Mouse (Mus musculus) urinary bladder, postnatal 14 days (tissue): ENCODE measurements around the gene Hhatl.

Experiments
- DNase-seq: peaks from one replicate; pipeline ENCODE4 v3.0.0; 2021; ENCODE audit warnings: low spot score

Gene Hhatl

DNA sequence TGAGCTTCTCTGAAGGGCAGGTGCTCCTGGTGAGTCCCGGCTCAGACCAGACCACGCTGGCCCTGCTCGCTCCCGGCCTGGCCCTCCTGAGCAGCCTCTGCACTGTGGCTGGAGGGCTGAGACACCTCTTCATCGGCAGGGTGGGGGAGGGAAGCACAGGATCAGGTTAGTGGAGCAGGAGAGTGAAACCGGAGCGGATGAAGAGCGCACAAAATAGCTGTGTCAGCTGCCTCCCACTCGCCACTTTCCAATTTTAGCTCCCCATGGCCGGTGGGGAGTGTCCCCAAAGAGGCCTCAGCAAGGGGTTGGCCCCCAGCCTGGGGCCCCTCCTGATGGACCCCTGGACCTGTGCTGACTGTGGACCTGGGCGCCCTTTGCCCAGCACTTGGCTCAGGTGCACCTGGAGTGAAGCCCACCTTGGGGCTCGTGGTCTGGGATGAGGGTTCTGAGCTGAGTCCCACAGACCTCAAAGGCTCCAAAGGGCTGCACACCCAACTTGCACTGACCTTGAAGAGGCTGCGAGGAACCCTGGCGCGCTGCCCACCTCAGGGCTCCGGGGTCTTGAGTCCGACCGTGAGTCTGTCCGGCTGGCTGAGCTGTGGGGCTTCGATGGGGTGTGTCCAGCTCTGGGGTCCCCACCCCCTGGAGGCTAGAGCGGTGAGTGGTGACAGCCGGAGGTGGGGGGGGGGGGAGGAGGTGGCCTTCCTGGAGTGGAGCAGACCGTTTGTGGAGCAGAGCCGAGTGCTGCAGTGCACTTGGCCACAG lies at the start of gene Hhatl:
Hhatl (minus strand) TSS at position 751 of the 765 bp plus-strand sequence.
- DNase-seq = no peak

DNA sequence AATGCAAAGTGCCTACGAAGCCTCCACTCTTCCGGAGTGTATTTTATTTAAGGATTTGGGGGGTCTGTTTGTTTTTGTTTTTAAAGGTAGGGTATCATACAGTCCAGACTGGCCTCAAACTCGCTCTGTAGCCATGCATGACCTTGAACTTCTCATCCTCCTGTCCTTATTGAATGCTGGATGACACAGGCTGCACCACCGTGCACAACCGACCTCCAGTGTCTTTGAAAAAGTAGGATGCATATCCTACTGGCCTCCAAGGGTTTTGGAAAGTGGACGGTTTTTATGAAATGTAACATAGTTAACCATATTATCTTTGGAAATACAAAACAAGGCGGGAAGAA lies 47.3 kb upstream of the Hhatl start:
- DNase-seq = no peak

DNA sequence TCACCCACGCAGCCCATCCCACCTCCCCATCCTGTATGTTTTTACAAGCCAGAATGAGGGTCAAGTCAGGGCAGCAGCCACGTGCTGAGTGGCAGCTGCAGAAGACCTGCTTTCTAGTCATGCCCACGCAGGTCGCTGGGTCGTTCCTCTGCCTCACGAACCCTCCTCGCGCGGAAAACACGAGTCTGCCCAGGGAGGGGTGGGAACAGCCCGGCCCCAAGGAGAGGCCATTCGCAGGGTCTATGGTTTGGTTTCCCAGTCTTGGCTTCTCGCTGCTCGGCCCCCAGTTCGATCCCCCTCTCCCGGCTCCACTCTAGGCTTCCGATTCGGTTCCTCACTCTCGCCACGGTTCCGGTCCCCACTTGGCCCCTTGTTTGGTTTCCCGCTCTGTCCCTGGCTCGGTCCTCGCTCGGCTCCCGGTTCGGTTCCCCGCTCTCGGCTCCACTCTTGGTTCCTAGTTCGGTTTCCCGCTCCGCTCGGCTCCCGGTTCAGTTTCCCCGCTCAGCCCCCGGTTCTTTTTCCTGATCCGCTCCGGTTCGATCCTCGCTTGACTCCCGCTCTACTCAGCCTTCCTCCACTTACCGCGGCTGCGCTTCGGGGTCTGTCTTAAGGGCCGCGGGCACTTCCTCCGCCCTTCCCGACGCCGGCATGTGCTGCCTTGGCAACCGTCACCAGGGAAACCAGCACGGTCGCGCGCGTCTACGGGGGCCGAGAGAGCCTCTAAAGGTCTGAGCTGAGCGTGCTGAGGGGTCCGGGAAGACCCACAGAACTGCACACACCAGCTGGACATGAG lies 46.7 kb upstream of the Hhatl start, which contains the start of gene Ccdc13:
Ccdc13 (minus strand) TSS at position 633 of the 793 bp plus-strand sequence.
- DNase-seq = peak; percentile 77

DNA sequence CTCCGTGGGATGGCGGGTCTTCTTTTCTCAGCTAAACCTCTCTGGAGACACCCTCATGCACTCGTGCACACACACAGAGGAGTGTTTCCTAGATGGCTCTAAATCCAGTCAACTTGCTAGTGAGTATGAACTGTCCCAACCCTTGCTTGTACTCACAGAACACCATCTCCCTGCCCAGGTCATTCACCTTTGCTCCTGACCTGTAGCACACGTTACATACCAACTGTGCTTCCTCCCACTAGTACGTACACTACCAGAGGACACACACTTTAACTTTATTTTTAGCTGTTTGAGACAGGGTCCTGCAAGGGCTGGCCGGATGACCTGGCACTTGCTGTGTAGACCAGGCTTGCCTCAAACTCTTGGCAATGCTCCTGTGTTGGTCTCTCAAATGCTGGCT lies 45.7 kb upstream of the Hhatl start:
- no peak for DNase-seq

DNA sequence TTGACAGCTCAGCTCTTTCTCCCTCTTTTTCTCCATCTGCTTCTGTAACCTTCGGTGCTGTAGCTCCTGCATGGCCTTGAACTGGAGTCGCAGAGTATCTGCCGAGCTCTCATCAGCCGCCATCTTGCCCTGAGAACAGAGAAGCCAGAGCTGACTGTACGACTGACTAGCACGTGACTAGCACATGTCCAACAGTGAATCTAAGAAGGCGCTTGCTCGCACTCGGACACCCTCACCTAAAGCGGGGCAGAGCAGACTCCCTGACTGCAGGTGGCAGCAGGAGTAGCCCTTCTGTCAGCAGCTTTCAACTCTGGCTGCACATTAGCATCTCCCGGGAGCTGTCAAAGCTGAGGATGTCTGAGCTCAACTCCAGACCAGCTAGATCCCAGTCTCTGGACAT lies 41.5 kb upstream of the Hhatl start:
- no peak for DNase-seq

DNA sequence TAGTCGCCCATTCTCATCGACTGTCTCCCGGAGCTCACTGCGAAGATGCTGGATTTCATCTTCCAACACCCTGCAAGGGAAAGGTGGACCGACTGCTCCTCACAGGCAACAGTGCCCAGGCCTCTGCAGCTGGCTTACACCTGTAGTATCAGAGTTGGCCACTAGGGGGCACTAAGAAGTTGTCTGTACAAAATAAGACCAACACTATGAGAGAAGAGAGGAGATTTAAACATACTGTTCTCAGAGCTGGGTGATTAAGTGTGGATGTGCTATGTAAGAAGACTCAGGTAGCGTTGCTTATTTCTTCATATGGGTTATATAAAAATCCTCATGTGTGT lies 38.6 kb upstream of the Hhatl start:
- peak; percentile 82 for DNase-seq

DNA sequence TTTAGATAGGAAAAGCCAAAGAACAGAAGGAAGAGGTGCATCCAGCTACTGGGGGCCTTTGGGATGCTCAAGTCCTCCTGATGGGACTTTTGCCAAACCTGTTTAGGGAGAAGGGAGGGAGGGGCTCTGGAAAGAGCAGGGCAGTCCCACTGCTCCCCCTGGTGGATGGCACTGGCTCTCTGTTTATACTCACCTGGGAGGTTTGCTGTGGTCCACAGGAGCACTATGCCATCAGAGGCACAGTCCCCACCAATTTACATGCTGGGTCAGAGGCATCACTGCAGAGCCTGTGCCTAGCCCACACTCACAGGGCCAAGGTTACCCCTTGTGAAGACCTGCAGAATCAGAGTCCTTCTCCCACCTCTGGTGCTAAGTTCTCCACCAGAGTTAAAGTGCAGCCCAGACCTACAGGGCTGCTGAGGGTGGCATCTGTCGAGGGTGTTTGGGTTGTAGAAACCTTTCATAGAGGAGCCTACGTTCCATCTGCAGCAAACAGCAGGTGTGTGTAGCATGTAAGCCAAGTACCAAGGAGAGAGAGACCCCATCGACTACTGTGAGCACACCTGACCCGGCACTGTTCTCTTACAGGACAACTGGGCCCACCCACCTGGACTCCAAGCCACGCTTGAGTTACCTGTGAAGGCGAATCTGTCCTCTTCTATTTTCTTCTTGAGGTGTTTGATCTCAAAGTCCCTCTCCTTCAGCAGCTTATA lies 38.1 kb upstream of the Hhatl start:
- peak; percentile 46 for DNase-seq

DNA sequence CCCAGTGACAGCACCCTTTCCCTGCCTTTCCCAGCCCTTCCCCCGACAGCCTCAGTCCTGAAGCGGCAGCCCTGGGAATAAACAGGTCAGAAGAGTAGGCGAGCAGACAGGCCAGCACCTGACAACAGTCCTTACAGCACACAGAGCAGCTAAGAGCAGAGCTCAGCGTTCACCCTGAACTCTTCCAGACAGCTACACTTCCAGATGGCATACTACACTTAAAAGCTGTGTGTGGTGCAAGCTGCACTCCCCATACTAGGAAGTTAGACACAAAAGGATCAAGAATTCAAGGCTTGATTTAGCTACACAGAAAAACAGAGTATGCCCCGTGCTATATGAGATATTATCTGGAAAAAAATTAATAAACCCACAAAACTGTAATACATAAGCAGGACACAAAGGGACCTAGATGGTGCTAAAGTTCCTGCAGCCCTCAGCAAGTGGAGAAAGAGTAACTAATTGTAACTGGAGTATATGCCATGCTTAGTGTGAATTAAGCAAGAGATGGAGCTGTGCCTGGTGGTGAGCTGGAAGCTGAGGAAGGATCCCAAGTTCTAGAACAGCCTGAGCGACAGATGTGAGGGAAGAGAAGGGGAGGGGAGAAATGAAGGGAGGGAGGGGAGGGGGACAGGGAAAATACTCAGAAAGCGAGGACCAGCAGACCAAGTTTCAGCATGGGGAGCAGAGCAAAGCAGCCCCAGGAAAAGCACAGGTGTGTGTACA lies 37.1 kb upstream of the Hhatl start:
- no peak for DNase-seq

DNA sequence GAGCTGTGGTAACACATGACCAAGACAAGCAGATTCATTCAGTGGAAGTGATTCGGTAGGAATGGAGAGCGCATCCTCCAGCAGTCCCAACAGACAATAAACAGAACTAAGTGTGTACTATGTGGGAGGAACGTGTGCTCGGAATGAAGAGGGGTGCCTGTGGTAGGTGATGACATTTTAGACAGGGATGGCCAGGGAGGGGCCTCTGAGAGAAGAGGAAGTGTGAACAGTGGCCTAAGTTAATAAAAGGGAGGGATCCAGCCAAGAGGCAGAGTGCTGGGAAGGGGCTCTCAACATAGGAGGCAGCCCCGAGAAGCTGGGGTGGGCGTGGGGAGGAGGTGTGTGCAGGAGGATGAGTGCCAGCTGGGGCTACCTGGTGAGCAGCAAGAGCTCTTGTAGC lies 36.0 kb upstream of the Hhatl start:
- DNase-seq = no peak

DNA sequence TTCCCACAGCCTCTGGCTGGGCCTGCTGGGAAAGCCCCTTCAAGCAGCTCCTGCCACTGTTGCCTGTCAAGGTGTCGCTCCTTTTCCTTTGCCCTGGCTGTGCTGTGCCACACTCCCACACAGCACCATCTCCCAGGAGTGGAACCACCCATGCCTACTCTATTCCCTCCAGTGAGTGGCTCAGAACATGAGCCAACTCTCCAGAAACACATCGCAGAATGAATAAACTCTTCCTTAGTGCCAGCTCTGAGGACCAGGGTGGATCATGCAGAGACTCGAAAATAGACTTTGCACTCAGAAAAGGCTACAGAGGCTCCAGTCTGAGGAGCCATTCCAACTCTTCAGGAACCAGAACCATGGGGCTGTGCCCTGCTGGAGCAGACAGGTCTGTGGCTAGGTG lies 34.0 kb upstream of the Hhatl start:
- DNase-seq = no peak

DNA sequence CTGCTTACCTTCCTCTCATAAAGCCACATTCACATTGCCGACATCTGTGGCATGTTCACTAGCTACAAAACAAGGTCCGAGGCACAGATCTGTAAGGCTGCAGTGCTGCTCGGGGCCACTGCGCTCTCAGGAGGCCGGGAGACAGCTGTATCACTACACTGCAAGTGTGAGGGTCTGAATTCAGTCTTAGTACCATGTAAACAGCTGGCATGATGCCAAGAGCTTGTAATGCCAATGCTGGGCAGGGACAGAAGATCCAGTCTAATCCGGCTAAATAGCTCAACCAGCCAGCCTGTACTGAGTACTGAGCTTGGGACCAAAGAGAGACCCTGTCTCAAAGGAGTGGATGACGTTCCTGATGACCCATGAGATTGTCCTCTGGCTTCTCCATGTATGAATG lies 31.7 kb upstream of the Hhatl start:
- no peak for DNase-seq

DNA sequence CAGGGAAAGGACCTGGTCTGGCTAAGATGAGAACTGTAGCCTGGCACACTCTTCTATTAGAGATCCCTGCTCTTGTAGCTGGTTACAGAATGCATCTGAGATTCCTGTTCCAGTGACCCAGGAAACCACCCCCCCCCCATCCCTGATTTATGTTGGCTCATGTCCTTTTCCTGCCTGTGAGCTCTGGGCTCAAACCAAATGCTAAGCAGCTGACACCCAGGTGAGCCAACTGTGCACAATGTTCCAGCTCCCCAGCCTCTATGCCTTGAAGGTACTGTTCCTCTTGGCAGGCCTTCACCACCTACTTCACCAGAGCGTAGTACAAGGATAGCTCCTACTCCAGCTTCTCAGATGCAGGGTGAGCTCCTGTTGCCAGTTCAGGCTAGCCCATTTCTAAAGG lies 30.7 kb upstream of the Hhatl start:
- no peak for DNase-seq

DNA sequence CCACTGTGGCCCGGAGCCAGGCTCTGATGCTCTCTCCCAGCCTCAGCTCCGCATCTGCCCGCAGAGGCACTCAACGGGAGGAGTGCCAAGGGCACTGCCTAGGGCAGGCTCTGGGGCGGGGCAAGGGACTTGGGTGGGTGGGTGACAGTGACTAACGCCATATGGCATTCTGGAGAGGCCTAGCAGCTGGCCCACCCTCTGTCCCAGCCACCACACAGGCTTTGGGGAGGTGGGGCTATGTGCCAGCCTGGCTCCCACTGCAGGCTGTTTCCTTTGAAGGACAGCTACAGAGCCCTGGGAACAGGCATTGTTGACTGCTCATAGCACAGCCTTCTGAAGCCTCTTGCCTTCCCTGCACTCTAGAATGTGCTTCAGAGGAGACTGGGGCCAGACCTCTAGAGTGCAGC lies 30.3 kb upstream of the Hhatl start:
- no peak for DNase-seq

DNA sequence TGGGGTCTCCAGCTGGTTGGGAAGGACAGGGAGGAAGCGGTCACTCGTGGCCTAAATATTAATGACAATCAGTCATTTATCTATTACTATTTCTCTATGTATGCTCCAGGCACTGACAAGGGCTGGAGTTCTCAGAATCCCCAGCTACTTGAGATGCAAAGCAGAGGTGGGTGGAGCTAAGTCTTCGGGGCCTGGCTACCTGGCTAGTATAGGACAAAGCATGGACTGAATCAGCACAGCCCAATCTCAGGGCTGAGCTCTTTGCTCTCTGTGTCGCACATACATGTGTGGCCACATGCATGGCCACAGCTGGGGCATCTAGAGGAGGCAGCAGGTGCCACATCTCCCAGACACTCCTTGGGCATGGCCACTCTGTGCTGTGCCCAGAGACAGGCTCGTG lies 28.5 kb upstream of the Hhatl start:
- no peak for DNase-seq

DNA sequence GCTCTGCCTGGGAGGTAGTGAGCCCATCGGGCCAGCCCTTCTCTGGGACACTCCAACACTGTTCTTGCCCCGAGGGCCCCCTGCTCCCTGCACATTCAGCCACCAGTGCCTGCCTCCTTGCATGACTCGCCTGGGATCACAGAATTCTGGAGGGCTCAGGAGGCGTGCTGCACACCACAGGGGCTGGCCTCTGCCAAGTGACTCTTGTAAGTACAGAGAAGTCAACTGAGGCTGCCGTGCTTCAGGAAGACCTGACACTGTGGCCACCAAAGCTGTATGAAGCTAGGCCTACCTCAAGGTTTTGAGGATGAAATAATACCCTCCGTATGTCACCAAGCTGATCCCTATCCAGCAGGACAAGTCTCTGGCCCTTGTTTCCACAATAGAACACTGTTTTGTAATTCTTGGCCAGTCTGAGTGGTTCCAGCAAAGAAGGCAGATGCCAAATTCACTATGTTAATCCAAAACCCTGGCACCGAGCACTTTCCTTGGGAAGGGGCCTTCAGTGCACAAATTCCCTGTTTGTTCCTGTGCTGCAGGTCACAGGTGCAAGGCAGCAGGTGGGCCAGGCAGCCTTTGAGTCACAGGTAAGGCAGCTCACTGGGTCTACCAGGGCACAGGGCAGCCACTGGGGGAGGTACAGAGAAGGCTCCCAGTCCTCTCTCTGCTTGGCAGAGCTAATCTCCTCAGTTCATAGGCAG lies 27.6 kb upstream of the Hhatl start:
- DNase-seq = no peak

DNA sequence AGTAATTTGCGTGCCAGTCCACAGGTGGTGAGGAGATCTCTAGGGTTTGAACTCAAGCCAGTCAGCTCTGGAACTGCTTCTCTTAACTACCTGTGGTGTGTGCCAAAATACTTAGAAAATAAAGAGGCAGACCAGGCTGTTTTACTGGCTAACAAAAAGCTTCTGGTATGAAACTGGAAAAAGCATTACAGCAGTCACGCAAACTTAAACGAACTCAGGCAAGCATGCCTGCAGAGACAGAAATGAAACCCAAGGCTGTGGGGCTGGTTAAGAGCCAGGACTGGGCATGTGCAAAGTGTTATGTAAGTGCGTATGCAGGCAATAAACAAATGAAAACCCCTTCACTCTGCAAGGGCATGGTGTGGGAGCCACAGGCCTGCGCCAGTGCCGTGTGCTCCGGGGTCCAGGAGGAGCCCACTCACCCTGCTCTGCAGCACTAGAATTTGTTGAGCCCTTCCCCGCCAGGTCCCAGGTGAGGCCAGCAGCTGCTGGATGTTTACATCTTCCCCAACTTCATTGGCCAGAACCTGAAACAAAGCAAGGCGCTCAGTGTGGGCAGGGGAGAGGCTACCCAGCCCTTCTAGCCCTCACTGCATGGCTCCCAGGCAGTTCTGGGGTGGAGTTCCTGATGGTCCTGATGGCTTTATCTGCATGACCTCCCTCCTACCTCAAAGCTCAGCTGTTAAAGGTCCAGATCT lies 26.9 kb upstream of the Hhatl start:
- peak; percentile 24 for DNase-seq

DNA sequence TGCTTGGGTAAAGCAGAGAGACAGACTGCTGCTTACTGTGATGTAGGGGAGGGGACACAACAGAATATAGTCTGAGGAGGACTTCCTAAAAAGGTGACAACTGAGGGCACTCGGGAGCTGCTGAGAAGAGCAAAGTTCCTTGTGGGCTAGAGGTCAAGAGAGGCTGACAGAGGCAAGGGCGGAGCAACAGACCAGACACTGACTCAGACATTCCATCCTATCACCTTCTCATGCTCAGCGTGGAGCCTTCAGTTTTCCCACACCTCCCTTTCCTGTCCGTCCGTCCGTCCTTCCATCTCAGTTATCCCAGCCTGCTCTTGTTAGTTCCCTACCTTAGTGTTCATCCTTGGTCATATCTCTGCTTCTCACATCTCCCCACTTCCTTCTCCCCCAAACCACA lies 22.9 kb upstream of the Hhatl start:
- no peak for DNase-seq

DNA sequence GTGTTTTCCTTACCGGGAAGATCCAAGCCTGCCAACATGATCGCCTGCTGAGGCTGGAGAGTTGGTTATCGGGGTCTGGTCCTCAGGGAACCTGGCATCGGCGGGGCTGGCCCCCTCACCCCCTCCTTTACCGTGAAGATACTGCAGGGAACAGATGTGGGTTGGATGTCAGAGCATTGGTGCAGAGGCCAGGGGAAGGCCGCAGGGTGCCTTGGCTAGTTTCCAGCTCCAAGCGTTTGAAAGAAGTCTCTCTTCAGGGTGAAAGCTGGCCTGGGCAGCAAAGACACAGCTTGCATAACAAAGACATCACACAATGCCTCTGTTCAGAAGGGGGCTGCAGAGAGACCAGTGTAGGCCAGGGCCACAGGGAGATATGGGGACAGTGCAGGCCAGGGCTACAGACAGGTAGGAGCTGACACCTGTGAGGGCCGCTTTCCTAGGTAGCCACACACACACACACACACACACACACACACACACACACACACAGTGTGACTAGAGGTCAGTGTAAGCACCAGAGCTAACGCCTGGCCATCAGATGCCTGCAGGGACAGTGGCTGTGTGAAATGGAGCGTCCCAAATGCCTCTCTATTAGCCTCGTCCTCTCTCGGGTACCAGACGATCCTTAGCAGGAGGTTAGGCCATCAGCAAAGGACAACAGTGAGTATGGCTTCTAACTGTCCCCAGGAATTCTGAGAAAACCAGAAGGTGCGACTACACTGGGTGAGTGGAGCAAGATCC lies 17.9 kb upstream of the Hhatl start:
- no peak for DNase-seq

DNA sequence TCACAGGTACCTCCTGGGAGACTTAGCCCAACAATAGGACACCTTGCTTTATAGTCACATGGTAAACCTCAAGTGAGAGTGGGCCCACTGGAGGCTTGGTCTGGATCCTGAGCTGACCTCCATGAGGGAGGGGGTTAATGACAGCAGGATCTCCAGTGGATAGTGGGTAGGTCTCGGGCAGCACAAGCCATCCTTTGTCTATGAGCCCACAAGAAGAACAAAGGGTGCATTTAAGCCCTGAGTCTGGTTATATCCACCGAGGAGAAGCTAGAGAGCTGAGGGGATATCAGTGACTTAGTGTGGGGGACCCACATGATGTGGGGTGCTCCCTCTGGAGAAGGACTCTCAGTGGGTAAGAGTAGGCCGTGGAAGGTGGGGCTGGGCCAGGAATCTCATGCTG lies 16.2 kb upstream of the Hhatl start:
- no peak for DNase-seq

DNA sequence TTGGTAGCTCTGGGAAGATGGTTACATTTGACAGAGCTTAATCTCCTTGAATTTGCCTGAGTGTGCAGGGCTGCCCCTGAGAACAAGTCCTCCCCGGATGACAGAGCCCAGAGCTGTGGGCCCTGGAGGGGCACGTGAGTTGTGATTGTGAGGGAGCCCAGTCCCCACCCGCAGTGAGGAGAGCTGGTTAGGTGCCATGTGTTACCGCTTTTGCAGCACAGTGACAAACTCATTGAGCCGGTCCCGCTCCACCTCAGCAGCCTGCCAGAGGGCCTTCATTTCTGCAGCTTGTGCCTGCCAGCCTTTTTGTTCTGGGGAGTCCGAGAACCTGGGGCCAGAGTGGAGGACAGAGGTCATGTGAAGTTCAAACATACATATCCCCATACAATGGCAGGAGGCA lies 15.6 kb upstream of the Hhatl start:
- no peak for DNase-seq

DNA sequence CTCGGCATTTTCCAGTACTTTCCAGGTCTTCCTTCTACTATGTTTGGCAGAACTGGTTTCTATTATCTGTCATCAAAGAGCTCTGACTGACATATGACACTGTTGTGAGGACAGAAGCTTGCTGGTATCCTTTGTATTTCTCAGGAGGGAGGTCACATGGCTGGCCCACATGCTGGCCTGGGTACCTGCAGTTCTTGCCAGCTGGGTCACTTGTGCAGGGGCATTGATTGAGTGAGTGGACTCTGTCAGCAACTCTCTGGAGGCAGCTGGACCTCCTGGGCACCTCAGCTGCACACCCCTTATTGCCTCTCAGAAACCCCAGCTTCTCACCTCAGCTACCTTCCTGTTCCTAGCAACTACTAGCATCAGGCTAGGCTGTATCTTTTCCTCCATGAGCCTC lies 15.2 kb upstream of the Hhatl start:
- no peak for DNase-seq
